Mouse (Mus musculus) heart, postnatal 0 days (tissue): ENCODE data around the gene Rbms3. TPM values are rescaled to one million over a fixed set of nuclear protein-coding genes. Genes with fewer than 3 reads are reported as not detected.

ENCODE experiments used
- ATAC-seq: fragments of 200-750 bp; cut with Nextera tagmentation; 2 replicates; pipeline ENCODE4 v1.8.0; 2017; ENCODE audit warnings: low read depth, moderate number of reproducible peaks, moderate library complexity; ENCODE audit not compliant: insufficient read depth
- DNase-seq: peaks from one replicate; pipeline ENCODE4 v3.0.0-alpha.2; 2016; ENCODE audit warnings: low spot score
- H3K27ac ChIP-seq: fragments of 300-500 bp; sonication (generic); 2 replicates; pipeline ENCODE4 v1.5.1; 2014; ENCODE audit warnings: low read depth, mild to moderate bottlenecking
- H3K27me3 ChIP-seq: fragments of 300-500 bp; sonication (generic); 2 replicates; pipeline ENCODE4 v1.6.1; 2014; ENCODE audit warnings: low read length, mixed read lengths; ENCODE audit not compliant: control insufficient read depth, insufficient read depth
- H3K36me3 ChIP-seq: fragments of 300-500 bp; sonication (generic); replicated peaks from 2 replicates; pipeline ENCODE4 v1.6.1; 2014; ENCODE audit warnings: low read length, mixed read lengths; ENCODE audit not compliant: control insufficient read depth, insufficient read depth
- H3K4me1 ChIP-seq: fragments of 300-500 bp; sonication (generic); 2 replicates; pipeline ENCODE4 v1.6.1; 2014; ENCODE audit warnings: antibody characterized with exemption; ENCODE audit not compliant: control insufficient read depth, insufficient read depth
- H3K4me2 ChIP-seq: fragments of 300-500 bp; sonication (generic); 2 replicates; pipeline ENCODE4 v1.6.1; 2014; ENCODE audit warnings: low read depth, mild to moderate bottlenecking, low read length, moderate library complexity
- H3K4me3 ChIP-seq: fragments of 300-500 bp; sonication (generic); 2 replicates; pipeline ENCODE4 v1.5.1; 2014; ENCODE audit warnings: low read depth, low read length
- H3K9ac ChIP-seq: fragments of 300-500 bp; sonication (generic); replicated peaks from 2 replicates; pipeline ENCODE4 v1.6.1; 2014; ENCODE audit warnings: low read depth, low read length, mixed read lengths
- H3K9me3 ChIP-seq: fragments of 300-500 bp; sonication (generic); replicated peaks from 2 replicates; pipeline ENCODE4 v1.6.1; 2016; ENCODE audit warnings: low read length; ENCODE audit not compliant: control insufficient read depth
- CTCF ChIP-seq: IDR thresholded peaks from 2 replicates; pipeline ENCODE4 v1.5.1; 2016; ENCODE audit warnings: antibody characterized with exemption, control low read depth, low read depth
- EP300 ChIP-seq: IDR thresholded peaks from 2 replicates; pipeline ENCODE4 v1.6.1; 2016; ENCODE audit warnings: antibody characterized with exemption, low read depth
- WGBS: fragments of 180-500 bp; shearing (Covaris S2); extraction: QIAGEN DNeasy Blood & Tissue Kit; methylation state at CpG from one replicate; pipeline ENCODE4 v1.1.7; 2014; 5-methylcytosine and 5-hydroxymethylcytosine counted together
- polyA plus RNA-seq: library from polyadenylated mRNA; unstranded; fragments of >200 nt; fragmentation: Nextera tagmentation; extraction: Ambion mirVana; gene quantifications from 2 replicates; pipeline ENCODE4 v1.2.1, GENCODE M21; 2015
- total RNA-seq: library from RNA; depleted of rRNA; stranded (reverse); fragments of >200 nt; gene quantifications from 2 replicates; pipeline ENCODE4 v1.2.3, GENCODE M21; 2014; ENCODE audit warnings: low replicate concordance

Rbms3 gene
- total and polyA plus RNA-seq, 2 experiments from 2014 or later: 18.2 to 75.3 TPM

- Histone ChIP-seq H3K4me3 (no peak overlapping the region), H3K4me2 (no peak overlapping the region), H3K27me3 (no peaks in the 10 kb centered on the region), H3K9ac (no peak overlapping the region), H3K9me3 (no peaks in the 10 kb centered on the region), H3K27ac (no peak overlapping the region), H3K36me3 (no peaks in the 10 kb centered on the region), H3K4me1 (peaks cover 4% of the 10 kb centered on the region)
- DNase-seq: no peak
- TF ChIP-seq CTCF (no peak), EP300 (no peak)
- no peak for ATAC-seq
- WGBS: 79% methylated on average over 10 of the region's 10 CpGs
These were observed 512.5 kb downstream of the Rbms3 start for GRCm38 (mm10) chr9:117117181-117117729.

- no peaks in the 10 kb centered on the region for H3K27me3 ChIP-seq
- no peak overlapping the region for H3K4me3 ChIP-seq
- ATAC-seq (no peak), DNase-seq (no peak)
- TF ChIP-seq CTCF: no peak
- no peak for TF ChIP-seq EP300
- H3K9ac ChIP-seq: no peak overlapping the region
- H3K4me2 ChIP-seq: no peak overlapping the region
- H3K27ac ChIP-seq: no peak overlapping the region
- peaks cover 8% of the 10 kb centered on the region; the same call in 1 of the 2 replicates for H3K4me1 ChIP-seq
- no peaks in the 10 kb centered on the region for H3K36me3 ChIP-seq
- 67% methylated on average over 2 of the region's 2 CpGs for WGBS
- H3K9me3 ChIP-seq: no peaks in the 10 kb centered on the region
These were observed 514.1 kb downstream of the Rbms3 start for GRCm38 (mm10) chr9:117115609-117116008.

- H3K4me1 ChIP-seq: peaks cover 13% of the 10 kb centered on the region; the same call in 1 of the 2 replicates
- no peak overlapping the region for H3K9ac ChIP-seq
- H3K9me3 ChIP-seq: no peaks in the 10 kb centered on the region
- TF ChIP-seq CTCF (no peak), EP300 (no peak)
- no peak overlapping the region for H3K4me3 ChIP-seq
- no peak overlapping the region for H3K27ac ChIP-seq
- H3K36me3 ChIP-seq: no peaks in the 10 kb centered on the region
- H3K27me3 ChIP-seq: no peaks in the 10 kb centered on the region
- DNase-seq (no peak), ATAC-seq (no peak)
- no peak overlapping the region for H3K4me2 ChIP-seq
- WGBS: 44% methylated on average over 2 of the region's 2 CpGs
These were observed 516.1 kb downstream of the Rbms3 start for GRCm38 (mm10) chr9:117113592-117113991.

- Histone ChIP-seq H3K4me2 (no peak overlapping the region), H3K9ac (no peak overlapping the region), H3K4me3 (no peak overlapping the region), H3K36me3 (no peaks in the 10 kb centered on the region), H3K9me3 (no peaks in the 10 kb centered on the region), H3K27ac (no peak overlapping the region), H3K27me3 (no peaks in the 10 kb centered on the region), H3K4me1 (peaks cover 29% of the 10 kb centered on the region; the same call in 1 of the 2 replicates)
- WGBS: 83% methylated on average over 4 of the region's 4 CpGs
- DNase-seq (no peak), ATAC-seq (no peak)
- TF ChIP-seq EP300: no peak
- TF ChIP-seq CTCF: no peak
These were observed 521.8 kb downstream of the Rbms3 start for GRCm38 (mm10) chr9:117107926-117108325.

GRCm38 (mm10) chr9:117102198-117102930, 527.3 kb downstream of the Rbms3 start:
- ATAC-seq (no peak), DNase-seq (no peak)
- H3K9ac ChIP-seq: no peak overlapping the region
- no peaks in the 10 kb centered on the region for H3K9me3 ChIP-seq
- 71% methylated on average over 19 of the region's 19 CpGs for WGBS
- TF ChIP-seq EP300 (no peak), CTCF (no peak)
- H3K36me3 ChIP-seq: no peaks in the 10 kb centered on the region
- H3K4me3 ChIP-seq: no peak overlapping the region
- H3K4me2 ChIP-seq: no peak overlapping the region
- peaks cover 17% of the 10 kb centered on the region for H3K4me1 ChIP-seq
- no peaks in the 10 kb centered on the region for H3K27me3 ChIP-seq
- no peak overlapping the region for H3K27ac ChIP-seq
